Mouse (Mus musculus) cerebellum, postnatal 14 days (tissue): ENCODE measurements at regions not wholly inside any gene's neighbourhood (a gene's known extent, or its start where the extent isn't known, plus 50 kb on each side); places are given as distances from the start of the nearest gene placed in this dataset.

Experiments
- DNase-seq, 2 experiments: peaks; one replicate each; pipeline ENCODE4 v3.0.0; 2021; ENCODE audit warnings: mixed read lengths in 2 of 2

GRCm38 (mm10) chrX:96019556-96019955 is 62.8 kb upstream of the Las1l start:
- DNase-seq = peak; percentile 72 to 79

- no peak for DNase-seq
These were observed 63.6 kb upstream of the Las1l start for GRCm38 (mm10) chrX:96020407-96020806.

GRCm38 (mm10) chrX:96025374-96025773 is 68.6 kb upstream of the Las1l start:
- DNase-seq = no peak

- no peak for DNase-seq
These were observed 69.1 kb upstream of the Las1l start for GRCm38 (mm10) chrX:96025876-96026275.

- DNase-seq = no peak
These were observed 64.3 kb upstream of the Msn start for GRCm38 (mm10) chrX:96031591-96031990.

GRCm38 (mm10) chrX:96035307-96035706 is 60.5 kb upstream of the Msn start:
- no peak for DNase-seq

GRCm38 (mm10) chrX:96042193-96042592 is 53.6 kb upstream of the Msn start:
- no peak for DNase-seq
